Mouse (Mus musculus): Measurements from ENCODE around the gene Cpne2. TPM values are rescaled to one million over a fixed set of nuclear protein-coding genes. Genes with fewer than 3 reads are reported as not detected.

The Cpne2 gene
- total RNA-seq (2014; rRNA removed; ENCODE audit: low replicate concordance) (11.7 and 12.7 TPM in 2 replicates), polyA plus RNA-seq (2015; fragmentation: Nextera tagmentation; extraction: Ambion mirVana) (3.7 and 4.5 TPM in 2 replicates)

DNA sequence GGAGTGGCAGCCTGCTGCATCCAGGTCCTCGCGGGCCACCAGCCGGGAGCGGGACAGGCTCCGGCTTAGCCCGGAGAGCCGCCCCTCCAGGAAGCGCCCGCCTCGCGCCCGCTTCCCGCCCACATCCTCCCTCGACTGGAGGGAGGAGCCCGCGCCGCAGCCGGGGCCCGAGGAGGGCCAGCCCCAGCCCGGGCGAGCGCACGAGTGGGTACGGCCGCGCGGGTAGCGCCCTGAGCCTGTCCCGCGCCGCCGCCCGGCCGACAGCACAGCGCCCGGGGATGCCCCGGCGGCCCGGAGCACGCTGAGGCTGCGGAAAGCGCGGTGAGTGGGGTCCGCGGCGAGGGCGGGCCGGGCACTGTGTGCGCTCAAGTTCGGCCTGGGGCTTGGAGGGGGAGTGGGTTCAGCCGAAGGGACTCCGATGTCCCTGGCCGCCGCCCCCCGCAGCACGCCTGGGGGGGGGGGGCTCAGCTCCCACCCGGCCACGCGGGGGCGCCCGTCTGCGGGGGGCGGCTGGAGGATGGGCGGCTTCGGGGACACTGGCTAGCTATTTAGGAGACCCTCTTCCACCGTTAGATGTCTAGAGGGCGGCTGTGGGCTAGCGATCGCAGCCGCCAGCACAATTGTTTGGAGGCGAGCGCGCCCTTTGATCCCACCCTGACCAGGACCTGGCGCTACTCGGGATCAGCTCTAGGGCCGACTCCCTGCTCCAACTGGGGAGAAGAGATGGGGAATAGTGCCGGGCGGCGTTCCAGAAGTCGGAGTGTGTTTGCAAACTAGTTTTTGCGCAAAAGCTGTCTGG, at the start of gene Cpne2:
Gene Cpne2, plus strand, starts transcription at position 118 of the 799 bp plus-strand sequence.
- Histone ChIP-seq H3K4me1 (ENCODE audit: control insufficient read depth, insufficient read depth) (peaks cover 5% of the 10 kb centered on the region; the same call in 1 of the 2 replicates), H3K27me3 (ENCODE audit: control insufficient read depth, insufficient read depth, low read length) (peaks cover 37% of the 10 kb centered on the region), H3K36me3 (replicated peaks; ENCODE audit: control insufficient read depth, insufficient read depth, low read length) (no peaks in the 10 kb centered on the region), H3K4me2 (ENCODE audit: low read depth, low read length) (peak within 1 kb of the TSS; percentile 89), H3K4me3 (ENCODE audit: low read depth, low read length) (peak within 1 kb of the TSS; percentile 62), H3K9ac (replicated peaks; ENCODE audit: low read depth, low read length) (peak within 1 kb of the TSS; percentile 56), H3K27ac (ENCODE audit: low read depth) (no peak within 1 kb of the TSS), H3K9me3 (replicated peaks; ENCODE audit: control insufficient read depth, low read length) (no peaks in the 10 kb centered on the region)
- 2% methylated on average over 57 of the region's 81 CpGs for WGBS
- TF ChIP-seq EP300 (IDR thresholded peaks at IDR 0.05; ENCODE audit: low read depth) (no peak), CTCF (IDR thresholded peaks at IDR 0.05; ENCODE audit: low read depth) (peak; percentile 8; the same call in 1 of the 2 replicates)
- peak; percentile 81 for ATAC-seq (ENCODE audit: insufficient read depth, low read depth)
- DNase-seq (ENCODE audit: low spot score), result peak; percentile 45

DNA sequence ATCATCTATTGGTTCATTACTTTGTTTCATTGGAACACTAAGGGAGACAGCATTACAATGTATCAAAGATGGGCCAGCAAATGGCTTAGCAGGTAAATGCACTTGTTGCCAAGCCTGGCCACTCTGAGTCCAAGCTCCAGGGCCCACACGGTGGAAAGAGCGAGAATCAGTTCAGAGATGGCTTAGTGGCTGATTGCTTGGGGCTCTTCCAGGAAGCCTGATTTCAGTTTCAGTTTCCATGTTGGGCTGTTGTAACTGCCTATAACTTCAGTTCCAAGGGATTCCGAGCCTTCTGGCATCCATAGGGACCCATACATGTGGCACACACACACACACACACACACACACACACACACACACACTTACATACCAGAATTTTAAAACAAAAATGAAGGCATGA, 47.5 kb upstream of the Cpne2 start:
- no peaks in the 10 kb centered on the region for H3K36me3 ChIP-seq (replicated peaks; ENCODE audit: control insufficient read depth, insufficient read depth, low read length)
- no peak for ATAC-seq (ENCODE audit: insufficient read depth, low read depth)
- no peak overlapping the region for H3K4me2 ChIP-seq (ENCODE audit: low read depth, low read length)
- no peak for DNase-seq (ENCODE audit: low spot score)
- H3K9ac ChIP-seq (replicated peaks; ENCODE audit: low read depth, low read length), result no peak overlapping the region
- H3K27me3 ChIP-seq (ENCODE audit: control insufficient read depth, insufficient read depth, low read length), result no peaks in the 10 kb centered on the region
- H3K9me3 ChIP-seq (replicated peaks; ENCODE audit: control insufficient read depth, low read length), result no peaks in the 10 kb centered on the region
- H3K4me3 ChIP-seq (ENCODE audit: low read depth, low read length), result no peak overlapping the region
- no peaks in the 10 kb centered on the region for H3K4me1 ChIP-seq (ENCODE audit: control insufficient read depth, insufficient read depth)
- 69% methylated on average over 3 of the region's 3 CpGs for WGBS
- H3K27ac ChIP-seq (ENCODE audit: low read depth), result no peak overlapping the region
- no peak for TF ChIP-seq CTCF (IDR thresholded peaks at IDR 0.05; ENCODE audit: low read depth)
- no peak for TF ChIP-seq EP300 (IDR thresholded peaks at IDR 0.05; ENCODE audit: low read depth)

DNA sequence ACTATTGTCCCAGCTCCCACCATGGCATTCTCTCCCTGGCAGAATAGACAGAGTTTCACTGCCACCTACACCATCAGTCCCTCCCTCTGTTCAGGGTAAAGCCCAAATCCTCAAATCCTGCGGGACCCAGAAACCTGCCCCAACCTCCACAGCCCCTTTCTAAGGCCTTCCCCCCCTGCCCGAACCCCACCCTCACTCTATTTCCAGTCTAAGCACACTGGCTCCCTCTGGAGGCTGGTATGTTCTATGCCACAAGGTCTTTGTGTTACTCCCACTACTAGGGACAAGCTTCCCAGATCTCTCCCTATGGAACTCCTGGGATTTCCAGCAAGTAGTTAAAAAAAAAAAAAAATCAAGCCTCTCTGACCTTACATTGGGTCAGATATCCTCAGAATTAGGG, 46.9 kb upstream of the Cpne2 start:
- ATAC-seq (ENCODE audit: insufficient read depth, low read depth) (no peak), DNase-seq (ENCODE audit: low spot score) (peak; percentile 65)
- Histone ChIP-seq H3K9ac (replicated peaks; ENCODE audit: low read depth, low read length) (no peak overlapping the region), H3K9me3 (replicated peaks; ENCODE audit: control insufficient read depth, low read length) (no peaks in the 10 kb centered on the region), H3K4me3 (ENCODE audit: low read depth, low read length) (no peak overlapping the region), H3K4me1 (ENCODE audit: control insufficient read depth, insufficient read depth) (no peaks in the 10 kb centered on the region), H3K36me3 (replicated peaks; ENCODE audit: control insufficient read depth, insufficient read depth, low read length) (no peaks in the 10 kb centered on the region), H3K27ac (ENCODE audit: low read depth) (no peak overlapping the region), H3K27me3 (ENCODE audit: control insufficient read depth, insufficient read depth, low read length) (no peaks in the 10 kb centered on the region), H3K4me2 (ENCODE audit: low read depth, low read length) (no peak overlapping the region)
- 19% methylated on average over 2 of the region's 2 CpGs for WGBS
- peak; percentile 76 for TF ChIP-seq CTCF (IDR thresholded peaks at IDR 0.05; ENCODE audit: low read depth)
- no peak for TF ChIP-seq EP300 (IDR thresholded peaks at IDR 0.05; ENCODE audit: low read depth)

DNA sequence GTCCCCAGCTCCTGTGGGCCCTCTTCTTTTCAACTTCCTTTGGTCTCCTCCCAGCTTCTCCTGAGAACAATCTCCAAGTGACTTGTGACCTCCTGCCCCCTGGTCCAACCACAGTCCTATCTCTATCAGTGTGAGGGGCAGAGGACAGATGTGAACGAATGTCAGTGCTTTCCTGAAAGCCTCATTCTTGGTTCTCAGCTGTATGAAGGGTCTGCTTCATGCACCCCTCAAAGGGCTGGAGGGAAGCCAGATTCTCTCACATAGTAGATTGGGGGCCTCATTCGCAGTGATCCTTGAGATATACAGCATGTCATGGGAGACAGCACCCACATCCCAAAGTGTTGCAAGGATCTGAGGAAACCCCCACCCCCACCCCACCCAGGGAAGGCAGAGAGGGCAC, 44.8 kb upstream of the Cpne2 start:
- ATAC-seq (ENCODE audit: insufficient read depth, low read depth), result no peak
- no peaks in the 10 kb centered on the region for H3K36me3 ChIP-seq (replicated peaks; ENCODE audit: control insufficient read depth, insufficient read depth, low read length)
- TF ChIP-seq EP300 (IDR thresholded peaks at IDR 0.05; ENCODE audit: low read depth) (no peak), CTCF (IDR thresholded peaks at IDR 0.05; ENCODE audit: low read depth) (no peak)

DNA sequence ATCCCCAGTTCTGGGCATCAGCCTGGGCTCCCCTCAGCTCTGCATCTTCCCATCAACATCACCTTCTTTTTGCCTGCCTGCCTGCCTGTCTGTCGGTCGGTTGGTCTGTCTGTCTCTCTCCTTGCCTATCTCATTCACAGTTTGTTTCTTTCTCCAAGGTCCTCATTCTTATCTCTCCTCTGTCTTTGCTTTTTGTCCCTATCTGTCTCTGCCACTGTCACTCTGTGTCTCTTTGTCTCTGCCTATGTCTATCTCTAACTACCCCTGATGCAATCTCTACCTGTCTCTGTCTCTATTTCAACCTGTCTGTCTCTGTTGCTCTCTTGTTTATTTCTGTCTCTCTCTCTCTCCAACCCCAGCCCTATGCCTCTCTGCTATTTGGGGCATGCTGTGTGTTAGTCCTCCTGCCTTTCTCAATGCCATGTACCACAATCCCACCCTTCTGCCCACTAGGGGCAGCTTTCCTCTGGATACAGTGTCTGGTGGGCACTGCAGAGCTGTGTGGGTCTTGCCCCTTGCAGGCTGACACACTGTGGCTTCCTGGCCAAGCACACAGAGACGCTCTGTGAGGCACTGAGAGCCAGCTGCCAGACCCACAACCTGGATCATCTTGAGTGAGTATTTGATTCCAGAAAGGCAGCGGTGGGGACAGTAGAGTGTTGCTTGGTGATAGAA, 42.8 kb upstream of the Cpne2 start:
- no peaks in the 10 kb centered on the region for H3K36me3 ChIP-seq (replicated peaks; ENCODE audit: control insufficient read depth, insufficient read depth, low read length)
- no peak for DNase-seq (ENCODE audit: low spot score)
- H3K27me3 ChIP-seq (ENCODE audit: control insufficient read depth, insufficient read depth, low read length), result no peaks in the 10 kb centered on the region
- H3K9ac ChIP-seq (replicated peaks; ENCODE audit: low read depth, low read length), result no peak overlapping the region
- no peak overlapping the region for H3K4me2 ChIP-seq (ENCODE audit: low read depth, low read length)
- H3K4me3 ChIP-seq (ENCODE audit: low read depth, low read length), result no peak overlapping the region
- TF ChIP-seq EP300 (IDR thresholded peaks at IDR 0.05; ENCODE audit: low read depth), result no peak
- TF ChIP-seq CTCF (IDR thresholded peaks at IDR 0.05; ENCODE audit: low read depth), result peak; percentile 16; the same call in 1 of the 2 replicates
- H3K9me3 ChIP-seq (replicated peaks; ENCODE audit: control insufficient read depth, low read length), result no peaks in the 10 kb centered on the region
- peaks cover 5% of the 10 kb centered on the region; the same call in 1 of the 2 replicates for H3K4me1 ChIP-seq (ENCODE audit: control insufficient read depth, insufficient read depth)
- H3K27ac ChIP-seq (ENCODE audit: low read depth), result no peak overlapping the region
- no peak for ATAC-seq (ENCODE audit: insufficient read depth, low read depth)
- 44% methylated on average over 4 of the region's 4 CpGs for WGBS

More for the DNA sequence above, 44.8 kb upstream of the Cpne2 start:
- peaks cover 5% of the 10 kb centered on the region; the same call in 1 of the 2 replicates for H3K4me1 ChIP-seq (ENCODE audit: control insufficient read depth, insufficient read depth)
- DNase-seq (ENCODE audit: low spot score), result no peak
- no peak overlapping the region for H3K4me2 ChIP-seq (ENCODE audit: low read depth, low read length)
- no peak overlapping the region for H3K27ac ChIP-seq (ENCODE audit: low read depth)
- H3K9me3 ChIP-seq (replicated peaks; ENCODE audit: control insufficient read depth, low read length), result no peaks in the 10 kb centered on the region
- 42% methylated on average over 2 of the region's 2 CpGs for WGBS
- no peak overlapping the region for H3K9ac ChIP-seq (replicated peaks; ENCODE audit: low read depth, low read length)
- H3K27me3 ChIP-seq (ENCODE audit: control insufficient read depth, insufficient read depth, low read length), result no peaks in the 10 kb centered on the region
- H3K4me3 ChIP-seq (ENCODE audit: low read depth, low read length), result no peak overlapping the region
